10 mouse cellular contexts compared by ENCODE assay signal in genomic region chr11:55046600-55046999, GRCm38 (mm10). TPM values are rescaled to one million over a fixed set of nuclear protein-coding genes. Genes with fewer than 3 reads are reported as not detected.
DNase-seq lines count a peak whose midpoint lies in the region; TF ChIP-seq lines count a peak whose summit lies in the region.
"Had no signal": no experiment of that assay in that cellular context is flagged by ENCODE, and none has a peak within 500 bp of the region (broad histone marks: within the 10 kb centered on the region; RNA-seq: fewer than 3 reads in every experiment).

No protein-coding gene starts in this region.

- no peak overlapping the region for H3K4me3 ChIP-seq in olfactory bulb, adult 2 months (ENCODE audit: insufficient read depth, low read depth, low read length)
- H3K4me3 ChIP-seq: embryonic facial prominence, embryonic 13.5 days; neural tube, embryonic 13.5 days had no signal

- no peak for TF ChIP-seq POLR2A in olfactory bulb, adult 2 months (IDR thresholded peaks at IDR 0.05; ENCODE audit: insufficient read depth, low read depth, low read length)

- peak; percentile 25 for DNase-seq in embryo, embryonic 10 days (ENCODE audit: low spot score)
- DNase-seq in embryo, embryonic 10.5 days (ENCODE audit: low spot score): no peak
- DNase-seq in urinary bladder, adult 18-20 months (ENCODE audit: low spot score in 2 of 2): peak; percentile 33 to 36
- no peak for DNase-seq in urinary bladder, postnatal 10 days (ENCODE audit: low spot score)
- DNase-seq in induced T-regulatory cell, adult 2 months (ENCODE audit: low read depth): peak; percentile 64
- no peak for DNase-seq in frontal cortex, postnatal 36 days (ENCODE audit: low spot score in 2 of 2)
- no peak for DNase-seq in adipocyte (ENCODE audit: low spot score)

- no peak overlapping the region for H3K27ac ChIP-seq in olfactory bulb, adult 2 months (ENCODE audit: insufficient read depth, low read depth, low read length)
- H3K27ac ChIP-seq: embryonic facial prominence, embryonic 13.5 days; neural tube, embryonic 13.5 days had no signal

- no peaks in the 10 kb centered on the region for H3K4me1 ChIP-seq in olfactory bulb, adult 2 months (ENCODE audit: control insufficient read depth, insufficient read depth, low read length)
- H3K4me1 ChIP-seq: embryonic facial prominence, embryonic 13.5 days; neural tube, embryonic 13.5 days had no signal

- 0 out of 2 replicates have a peak, but pooled peaks have one; percentile 31 for TF ChIP-seq CTCF in olfactory bulb, adult 2 months (IDR thresholded peaks at IDR 0.05; ENCODE audit: insufficient read depth, low read depth, low read length)

- 66% methylated on average over 5 of the region's 5 CpGs for WGBS in olfactory bulb, adult 2 months

RNA-seq across cellular contexts. Expression of gene Anxa6, which starts 13.4 kb away (rescaled TPM):
- polyA plus RNA-seq in olfactory bulb, adult 2 months (2012; ENCODE audit: insufficient read depth, insufficient read length, low replicate concordance, missing spikeins): not detected in 2 replicates

RNA-seq across cellular contexts. Expression of gene Ccdc69, which starts 31.3 kb away (rescaled TPM):
- not detected in 2 replicates for polyA plus RNA-seq in olfactory bulb, adult 2 months (2012; ENCODE audit: insufficient read depth, insufficient read length, low replicate concordance, missing spikeins)

RNA-seq across cellular contexts. Expression of gene Gm2a, which starts 51.3 kb away (rescaled TPM):
- not detected in 2 replicates for polyA plus RNA-seq in olfactory bulb, adult 2 months (2012; ENCODE audit: insufficient read depth, insufficient read length, low replicate concordance, missing spikeins)

Comparison
In these comparisons a context has a peak if more than half of its experiments do, and no peak if none do; other contexts are left out.
1. DNase-seq: peak in embryo, embryonic 10 days (single experiment), urinary bladder, adult 18-20 months (2 of 2) and induced T-regulatory cell, adult 2 months (single experiment); none in embryo, embryonic 10.5 days (single experiment), urinary bladder, postnatal 10 days (single experiment), frontal cortex, postnatal 36 days (0 of 2) and adipocyte (single experiment).